Mouse (Mus musculus) bone marrow, adult 2 months (tissue): Measurements from ENCODE around the gene Sgms1. TPM values are rescaled to one million over a fixed set of nuclear protein-coding genes. Genes with fewer than 3 reads are reported as not detected.

Source experiments
- H3K27ac ChIP-seq: fragments of 200-500 bp; 2 replicates; pipeline ENCODE4 v1.5.1; 2012; ENCODE audit warnings: low read depth, mild to moderate bottlenecking, control low read depth, inconsistent platforms, low read length; ENCODE audit not compliant: control insufficient read depth, poor library complexity, insufficient read depth
- H3K4me1 ChIP-seq: fragments of 200-500 bp; 2 replicates; pipeline ENCODE4 v1.6.1; 2011; ENCODE audit warnings: low read length; ENCODE audit not compliant: control insufficient read depth, insufficient read depth
- H3K4me3 ChIP-seq: fragments of 200-500 bp; replicated peaks from 2 replicates; pipeline ENCODE3; 2011; ENCODE audit warnings: mild to moderate bottlenecking, low read depth, low read length, control low read depth; ENCODE audit not compliant: control insufficient read depth
- CTCF ChIP-seq: fragments of 200-500 bp; IDR thresholded peaks from 2 replicates; pipeline ENCODE4 v1.5.1; 2011; ENCODE audit warnings: low read length, control low read depth; ENCODE audit not compliant: control insufficient read depth, insufficient read depth
- POLR2A ChIP-seq: fragments of 200-500 bp; IDR thresholded peaks from 2 replicates; pipeline ENCODE4 v1.6.1; 2011; ENCODE audit warnings: low read depth, mild to moderate bottlenecking, control low read depth, low read length, borderline replicate concordance; ENCODE audit not compliant: control insufficient read depth
- WGBS: fragments of 180-500 bp; shearing (Covaris S2); methylation state at CpG from one replicate; pipeline ENCODE4 v1.1.7; 2018; 5-methylcytosine and 5-hydroxymethylcytosine counted together
- polyA plus RNA-seq: library from polyadenylated mRNA; stranded (reverse); fragments of >200 nt; gene quantifications from 2 replicates; pipeline ENCODE4 v1.2.4, GENCODE M21; 2011; ENCODE audit warnings: low replicate concordance; ENCODE audit not compliant: missing spikeins, insufficient read depth, insufficient read length

Gene Sgms1
- polyA plus RNA-seq, 1 experiment, result 19.7 TPM

- peak overlapping the region; percentile 79 for H3K27ac ChIP-seq
- no peak overlapping the region for H3K4me3 ChIP-seq
- WGBS, result 1% methylated on average over 9 of the region's 9 CpGs
- no peak for TF ChIP-seq CTCF
- no peak for TF ChIP-seq POLR2A
- H3K4me1 ChIP-seq, result peaks cover 13% of the 10 kb centered on the region
Measured at GRCm38 (mm10) chr19:32266385-32267252, 122.9 kb downstream of the Sgms1 start.

DNA sequence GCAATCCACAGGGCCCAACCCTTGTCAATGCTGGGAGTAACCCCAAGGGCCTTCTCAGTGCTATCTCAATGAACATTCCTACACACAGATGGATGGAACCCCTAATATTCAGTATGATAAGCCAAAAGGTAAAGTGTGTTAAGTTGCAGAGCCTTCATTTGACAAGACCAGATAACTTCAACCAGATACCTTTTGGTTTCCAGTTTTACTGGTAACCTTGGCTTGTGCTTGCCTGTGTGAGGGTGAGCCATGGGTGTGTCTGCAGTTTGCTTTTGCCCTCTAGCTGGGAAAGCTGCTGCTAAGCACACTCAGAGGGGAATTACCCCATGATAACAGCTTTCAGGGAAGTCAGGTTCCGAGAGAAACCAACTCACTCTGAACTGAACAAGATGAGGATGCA, 125.8 kb downstream of the Sgms1 start:
- Histone ChIP-seq H3K4me3 (no peak overlapping the region), H3K4me1 (peaks cover 10% of the 10 kb centered on the region), H3K27ac (no peak overlapping the region)
- 35% methylated on average over 1 of the region's 1 CpGs for WGBS
- TF ChIP-seq POLR2A, result no peak

- 63% methylated on average over 10 of the region's 10 CpGs for WGBS
- Histone ChIP-seq H3K4me1 (peaks cover 9% of the 10 kb centered on the region), H3K4me3 (no peak overlapping the region), H3K27ac (no peak overlapping the region)
- TF ChIP-seq CTCF (no peak), POLR2A (no peak)
Measured at GRCm38 (mm10) chr19:32262805-32263572, 126.5 kb downstream of the Sgms1 start.

DNA sequence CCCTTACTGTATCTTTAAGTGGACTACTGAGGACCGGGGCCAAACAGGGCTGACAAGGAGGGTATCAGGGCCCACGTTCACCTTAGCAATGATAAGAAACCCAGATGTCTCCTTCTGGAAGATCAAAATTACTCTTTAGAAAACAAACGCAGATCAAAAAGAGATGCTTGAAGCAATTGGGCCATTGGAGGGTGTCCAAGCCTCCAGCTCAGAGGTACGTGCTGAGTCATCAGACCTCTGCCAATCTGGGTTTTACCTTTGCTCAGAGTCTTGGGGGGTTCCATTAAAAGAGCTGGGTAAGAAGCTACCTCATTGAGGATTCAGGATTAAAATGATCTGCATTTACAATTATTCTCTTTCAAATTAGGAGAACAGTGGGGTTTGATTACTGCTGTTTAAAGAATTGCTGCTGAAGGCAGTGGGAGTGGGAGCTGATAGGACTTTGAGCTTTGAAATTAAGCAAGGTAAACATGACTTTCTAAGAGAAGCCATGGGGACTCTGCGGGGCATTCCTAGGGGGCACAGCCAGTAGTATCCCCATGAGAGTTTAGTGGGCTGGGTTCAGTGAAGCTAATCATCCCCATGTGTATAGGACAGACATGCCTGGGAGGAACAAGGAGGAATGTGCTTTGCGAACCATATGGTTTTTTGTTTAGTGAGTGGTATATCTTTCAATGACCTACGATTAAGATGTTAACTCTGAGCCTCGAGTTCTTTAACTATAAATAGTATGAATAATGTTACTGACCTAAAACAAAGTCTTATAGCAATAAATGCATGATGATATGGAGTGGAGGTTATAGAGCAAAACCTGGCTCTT, 128.4 kb downstream of the Sgms1 start:
- H3K4me1 ChIP-seq, result peaks cover 11% of the 10 kb centered on the region
- 64% methylated on average over 8 of the region's 8 CpGs for WGBS
- TF ChIP-seq CTCF (no peak), POLR2A (no peak)
- no peak overlapping the region for H3K4me3 ChIP-seq
- no peak overlapping the region for H3K27ac ChIP-seq

GRCm38 (mm10) chr19:32259830-32260229, 129.7 kb downstream of the Sgms1 start:
- 69% methylated on average over 2 of the region's 2 CpGs for WGBS
- Histone ChIP-seq H3K27ac (peak overlapping the region; percentile 87; the same call in 1 of the 2 replicates), H3K4me1 (peaks cover 8% of the 10 kb centered on the region; the same call in 1 of the 2 replicates), H3K4me3 (peak overlapping the region; percentile 46)
- no peak for TF ChIP-seq POLR2A

GRCm38 (mm10) chr19:32259048-32259447, 130.5 kb downstream of the Sgms1 start:
- Histone ChIP-seq H3K27ac (peak overlapping the region; percentile 87; the same call in 1 of the 2 replicates), H3K4me3 (no peak overlapping the region), H3K4me1 (peaks cover 8% of the 10 kb centered on the region; the same call in 1 of the 2 replicates)
- 29% methylated on average over 4 of the region's 4 CpGs for WGBS
- TF ChIP-seq CTCF (no peak), POLR2A (no peak)

DNA sequence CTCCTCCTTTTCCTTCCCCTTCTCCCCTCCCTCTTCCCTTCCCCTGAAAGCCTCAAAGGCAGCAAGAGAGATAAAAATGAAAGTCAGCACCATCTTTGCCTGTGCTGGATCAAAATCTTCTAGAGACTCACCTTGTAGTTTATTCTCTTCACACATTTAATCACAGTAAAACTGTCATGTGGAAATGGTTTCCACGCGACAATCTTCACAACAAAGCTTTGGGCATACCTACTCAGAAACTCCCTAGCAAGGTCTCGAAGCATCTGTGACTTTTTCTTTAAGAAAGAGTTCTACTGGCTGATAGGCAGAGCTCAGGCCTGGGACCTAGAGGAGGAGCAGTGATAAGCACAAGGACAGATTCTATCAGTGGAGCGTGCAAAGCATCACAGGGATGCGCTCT, 131.4 kb downstream of the Sgms1 start:
- peak overlapping the region; percentile 57 for H3K27ac ChIP-seq
- WGBS, result 67% methylated on average over 5 of the region's 5 CpGs
- H3K4me3 ChIP-seq, result peak overlapping the region; percentile 2
- peaks cover 8% of the 10 kb centered on the region; the same call in 1 of the 2 replicates for H3K4me1 ChIP-seq
- TF ChIP-seq CTCF (no peak), POLR2A (no peak)
